Mouse (Mus musculus) kidney, adult 2 months (tissue): ENCODE data around the gene Smc5.

Source experiments
- CTCF ChIP-seq: fragments of 200-500 bp; conservative IDR thresholded peaks from 2 replicates; pipeline ENCODE4 v1.5.1; 2011; ENCODE audit warnings: low read depth, mild to moderate bottlenecking, control low read depth, low read length, moderate library complexity, mixed read lengths; ENCODE audit not compliant: insufficient read depth, insufficient read length
- POLR2A ChIP-seq: fragments of 200-500 bp; IDR thresholded peaks from one replicate; pipeline ENCODE4 v1.6.1; 2011; ENCODE audit warnings: low read depth, low read length, control low read depth

DNA sequence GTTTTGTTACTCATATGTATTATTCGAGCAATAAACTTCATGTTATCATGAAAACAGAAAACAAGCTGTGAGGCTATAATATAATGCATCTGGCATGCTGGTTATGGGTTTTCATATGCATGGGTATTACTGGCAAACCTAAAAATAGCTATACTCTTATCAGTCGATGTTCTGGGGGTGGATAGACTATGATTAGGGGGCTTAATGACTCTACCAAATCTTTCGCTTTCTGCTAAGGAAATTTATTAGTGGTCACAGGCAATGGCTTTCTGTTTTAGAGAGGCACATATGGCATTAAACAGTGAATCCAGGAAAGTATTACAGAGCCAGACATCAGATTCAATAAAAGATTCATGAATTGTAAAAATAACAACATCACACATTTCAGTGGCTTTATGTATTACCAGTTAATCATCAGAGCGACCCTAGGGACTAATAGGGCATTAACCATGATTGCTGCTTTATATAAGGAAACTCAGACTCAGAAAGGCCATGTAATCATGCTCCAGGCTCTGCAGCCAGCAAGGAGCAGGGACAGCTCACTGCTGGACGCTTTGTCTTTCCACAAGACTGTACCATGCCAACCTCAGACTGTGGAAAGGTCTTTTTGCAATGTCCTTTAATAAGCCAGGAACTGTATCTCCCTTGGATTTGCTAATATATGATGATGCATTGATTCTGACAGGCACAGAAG, 43.7 kb upstream of the Smc5 start:
- no peak for TF ChIP-seq CTCF
- no peak for TF ChIP-seq POLR2A
